Mouse (Mus musculus) liver, postnatal 0 days (tissue): ENCODE data around the gene Tek.

Experiments
- CTCF ChIP-seq: sonication (generic); IDR thresholded peaks from 2 replicates; pipeline ENCODE4 v1.5.1; 2016; ENCODE audit warnings: antibody characterized with exemption, low read depth
- EP300 ChIP-seq: IDR thresholded peaks from 2 replicates; pipeline ENCODE4 v1.6.1; 2016; ENCODE audit warnings: antibody characterized with exemption, low read depth, mild to moderate bottlenecking

DNA sequence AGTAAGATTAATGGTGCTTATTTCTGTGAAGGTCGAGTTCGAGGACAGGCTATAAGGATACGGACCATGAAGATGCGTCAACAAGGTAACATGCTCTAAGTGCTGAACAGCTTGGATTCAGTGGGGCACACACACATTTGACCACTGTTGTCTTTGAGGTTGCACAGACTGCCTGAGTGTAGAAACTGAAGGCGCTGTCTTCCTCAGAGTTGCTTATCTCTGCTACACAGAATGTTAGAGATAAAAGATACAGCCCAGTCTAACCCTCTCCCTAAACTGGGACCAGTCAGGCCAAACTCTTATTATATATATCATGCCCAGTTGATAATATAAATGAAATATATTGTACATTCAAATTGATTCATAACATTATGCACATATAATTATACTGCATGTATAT lies 42.0 kb downstream of the Tek start:
- TF ChIP-seq CTCF (no peak), EP300 (no peak)
